Mouse (Mus musculus): ENCODE measurements around the gene Pdpk1. TPM values are rescaled to one million over a fixed set of nuclear protein-coding genes. Genes with fewer than 3 reads are reported as not detected.
A peak's percentile ranks its signal among the peaks of the same experiment; 100 is the strongest.

The Pdpk1 gene
- total and polyA plus RNA-seq, 3 experiments = 18.3 to 26.9 (median 19.0) TPM

GRCm38 (mm10) chr17:24173423-24173822 lies 22.7 kb upstream of the Pdpk1 start:
- Histone ChIP-seq H3K4me3 (ENCODE audit: control insufficient read depth in 1 of 2, insufficient read depth in 1 of 2, low read depth in 2 of 2, low read length in 2 of 2) (no peak overlapping the region), H3K79me2 (ENCODE audit: control insufficient read depth, insufficient read depth, low read length, poor library complexity) (peaks cover 15% of the 10 kb centered on the region), H3K4me1 (ENCODE audit: control insufficient read depth in 1 of 2, insufficient read depth in 2 of 2, low read length in 2 of 2) (peaks cover 11 to 23% of the 10 kb centered on the region in 2 experiments), H3K9me3 (replicated peaks; ENCODE audit: insufficient read depth, low read length) (no peaks in the 10 kb centered on the region), H3K27ac (ENCODE audit: control insufficient read depth, low read depth, low read length) (no peak overlapping the region), H3K27me3 (ENCODE audit: control insufficient read depth in 1 of 2, insufficient read depth in 2 of 2, low read length in 2 of 2) (no peaks in the 10 kb centered on the region), H3K9ac (ENCODE audit: control insufficient read depth, low read depth, low read length, poor library complexity, severe bottlenecking) (no peak overlapping the region), H3K36me3 (ENCODE audit: control insufficient read depth in 1 of 2, insufficient read depth in 2 of 2, low read length in 2 of 2) (peaks cover 0 to 20% of the 10 kb centered on the region in 2 experiments; a peak in 2 of 4 replicates)
- DNase-seq (ENCODE audit: low read depth, low spot score) = peak; percentile 86
- TF ChIP-seq SMC3 (IDR thresholded peaks at IDR 0.05; ENCODE audit: low read depth, low read length) = peak; percentile 89
- peak; percentile 34; the same call in 1 of the 2 replicates for TF ChIP-seq ZMIZ1 (IDR thresholded peaks at IDR 0.05; ENCODE audit: low read depth, low read length)
- 0 out of 2 replicates have a peak, but pooled peaks have one; percentile 28 for TF ChIP-seq TBP (IDR thresholded peaks at IDR 0.05; ENCODE audit: low read depth, low read length)
- peak; percentile 81 for TF ChIP-seq ZC3H11A (IDR thresholded peaks at IDR 0.05; ENCODE audit: low read depth, low read length)
- TF ChIP-seq ETS1 (IDR thresholded peaks at IDR 0.05; ENCODE audit: low read depth, low read length) = 0 out of 2 replicates have a peak, but pooled peaks have one; percentile 8
- peak; percentile 79 to 97 (median 94) for TF ChIP-seq CTCF (IDR thresholded peaks at IDR 0.05 in 2 of 3, conservative IDR thresholded peaks at IDR 0.05 in 1 of 3; ENCODE audit: control insufficient read depth in 1 of 3, insufficient read depth in 1 of 3, low read depth in 2 of 3, low read length in 3 of 3, poor library complexity in 1 of 3, severe bottlenecking in 1 of 3)
- peak; percentile 67 for TF ChIP-seq SIN3A (IDR thresholded peaks at IDR 0.05; ENCODE audit: low read length)
- peak; percentile 91 for TF ChIP-seq RAD21 (IDR thresholded peaks at IDR 0.05; ENCODE audit: low read depth, low read length)
- no peak for TF ChIP-seq NELFE (IDR thresholded peaks at IDR 0.05; ENCODE audit: low read depth, low read length)
- 0 out of 2 replicates have a peak, but pooled peaks have one; percentile 24 for TF ChIP-seq MYC (IDR thresholded peaks at IDR 0.05; ENCODE audit: low read depth, low read length)
- peak; percentile 38; the same call in 1 of the 2 replicates for TF ChIP-seq HCFC1 (IDR thresholded peaks at IDR 0.05; ENCODE audit: low read depth, low read length)
- no peak for TF ChIP-seq CHD2 (IDR thresholded peaks at IDR 0.05; ENCODE audit: low read length)
- no peak for TF ChIP-seq USF2 (IDR thresholded peaks at IDR 0.05; ENCODE audit: borderline replicate concordance in 1 of 2, insufficient read depth in 1 of 2, low read depth in 1 of 2, low read length in 2 of 2)

GRCm38 (mm10) chr17:24171738-24172137 lies 21.0 kb upstream of the Pdpk1 start:
- Histone ChIP-seq H3K4me3 (ENCODE audit: control insufficient read depth in 1 of 2, insufficient read depth in 1 of 2, low read depth in 2 of 2, low read length in 2 of 2) (no peak overlapping the region), H3K4me1 (ENCODE audit: control insufficient read depth in 1 of 2, insufficient read depth in 2 of 2, low read length in 2 of 2) (peaks cover 11 to 33% of the 10 kb centered on the region in 2 experiments), H3K27ac (ENCODE audit: control insufficient read depth, low read depth, low read length) (peak overlapping the region; percentile 97), H3K36me3 (ENCODE audit: control insufficient read depth in 1 of 2, insufficient read depth in 2 of 2, low read length in 2 of 2) (peaks cover 2 to 26% of the 10 kb centered on the region in 2 experiments), H3K9me3 (replicated peaks; ENCODE audit: insufficient read depth, low read length) (no peaks in the 10 kb centered on the region), H3K27me3 (ENCODE audit: control insufficient read depth in 1 of 2, insufficient read depth in 2 of 2, low read length in 2 of 2) (no peaks in the 10 kb centered on the region), H3K79me2 (ENCODE audit: control insufficient read depth, insufficient read depth, low read length, poor library complexity) (peaks cover 30% of the 10 kb centered on the region), H3K9ac (ENCODE audit: control insufficient read depth, low read depth, low read length, poor library complexity, severe bottlenecking) (peak overlapping the region; percentile 96; the same call in 1 of the 2 replicates)
- no peak for TF ChIP-seq MEF2A (IDR thresholded peaks at IDR 0.05; ENCODE audit: extremely low read depth, insufficient replicate concordance, low read depth, low read length, poor library complexity, severe bottlenecking)
- no peak for TF ChIP-seq ZMIZ1 (IDR thresholded peaks at IDR 0.05; ENCODE audit: low read depth, low read length)
- no peak for DNase-seq (ENCODE audit: low read depth, low spot score)
